In the genomic region with DNA sequence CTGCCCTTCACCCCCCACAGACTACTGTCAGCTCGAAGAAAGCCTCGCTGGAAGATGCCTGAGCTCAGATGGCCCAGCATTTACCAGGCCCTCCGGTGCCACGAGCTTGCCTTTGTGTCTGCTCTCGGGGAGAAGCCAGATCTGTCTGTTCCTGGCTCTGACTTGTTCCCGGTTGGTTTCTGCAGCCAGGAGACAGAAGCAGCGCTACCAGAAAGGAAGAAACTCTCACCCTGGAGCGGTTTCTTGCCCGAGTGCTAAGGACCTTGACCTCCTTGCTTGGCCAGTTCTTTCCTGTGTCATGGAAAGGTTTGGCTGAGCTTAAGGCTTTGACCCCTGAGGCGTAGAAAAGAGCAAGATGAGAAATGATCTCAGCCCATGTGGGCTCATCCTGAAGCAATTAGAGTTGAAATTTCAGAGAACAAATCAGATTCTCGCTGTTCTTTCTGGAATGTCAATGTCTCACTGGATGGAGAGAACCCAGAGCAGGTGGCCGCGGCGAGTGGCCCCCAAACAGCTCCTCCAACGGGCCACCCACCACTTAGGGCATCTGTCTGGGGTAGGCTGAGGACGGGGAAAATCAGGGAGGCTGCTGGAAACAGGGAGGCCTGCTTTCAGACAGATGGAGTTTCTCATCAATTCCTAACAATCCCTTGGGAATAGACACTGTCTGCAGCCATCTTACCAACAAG, we compare ENCODE assay signal across 9 mouse cellular contexts. TPM values are rescaled to one million over a fixed set of nuclear protein-coding genes. Genes with fewer than 3 reads are reported as not detected.
DNase-seq lines count a peak whose midpoint lies in the region; ATAC-seq lines count a peak whose summit lies in the region.
"Had no signal": no experiment of that assay in that cellular context is flagged by ENCODE, and none has a peak within 500 bp of the region (broad histone marks: within the 10 kb centered on the region; RNA-seq: fewer than 3 reads in every experiment).

No protein-coding gene starts in this region.

- no peaks in the 10 kb centered on the region for H3K27me3 ChIP-seq in embryonic facial prominence, embryonic 11.5 days (ENCODE audit: control insufficient read depth, insufficient read depth, low read length)

- ATAC-seq in embryonic facial prominence, embryonic 11.5 days (replicated peaks; ENCODE audit: insufficient number of reproducible peaks, low FRiP score, low TSS enrichment, low read depth), result no peak

- no peaks in the 10 kb centered on the region for H3K9me3 ChIP-seq in embryonic facial prominence, embryonic 11.5 days (replicated peaks; ENCODE audit: control insufficient read depth, low read length)

- 46% methylated on average over 16 of the region's 16 CpGs for WGBS in embryonic facial prominence, embryonic 11.5 days

- H3K36me3 ChIP-seq in embryonic facial prominence, embryonic 11.5 days (replicated peaks; ENCODE audit: control insufficient read depth, insufficient read depth, low read depth, low read length), result peaks cover 9% of the 10 kb centered on the region

- no peak overlapping the region for H3K9ac ChIP-seq in embryonic facial prominence, embryonic 11.5 days (replicated peaks; ENCODE audit: low read length)

- peak; percentile 50 for DNase-seq in layer of hippocampus, adult 11-12 months (ENCODE audit: low spot score)
- DNase-seq in layer of hippocampus, adult 9-10 months (ENCODE audit: low spot score), result no peak
- DNase-seq in embryonic facial prominence, embryonic 11.5 days (ENCODE audit: low spot score), result peak; percentile 47
- peak; percentile 66 for DNase-seq in kidney, adult 11 months
- DNase-seq in mesoderm, embryonic 11.5 days (ENCODE audit: low read depth, low spot score), result peak; percentile 30
- DNase-seq in adrenal gland, adult 2 months, result no peak
- no peak for DNase-seq in MN1 (ENCODE audit: low spot score)
- no peak for DNase-seq in embryo, embryonic 11 days
- DNase-seq: lung, postnatal 36 days had no signal

- H3K27ac ChIP-seq in embryonic facial prominence, embryonic 11.5 days (replicated peaks; ENCODE audit: low read depth, low read length), result no peak overlapping the region

- H3K4me2 ChIP-seq in embryonic facial prominence, embryonic 11.5 days (ENCODE audit: low read depth, low read length), result no peak overlapping the region

- no peaks in the 10 kb centered on the region for H3K4me1 ChIP-seq in embryonic facial prominence, embryonic 11.5 days (ENCODE audit: control insufficient read depth, insufficient read depth, low read length)

- no peak overlapping the region for H3K4me3 ChIP-seq in embryonic facial prominence, embryonic 11.5 days (ENCODE audit: low read depth, low read length)

RNA-seq across cellular contexts. Expression of a gene that starts 24.6 kb away (rescaled TPM):
- polyA plus RNA-seq in embryonic facial prominence, embryonic 11.5 days (2014; fragmentation: Nextera tagmentation; extraction: Ambion mirVana), result 129 and 131 TPM in 2 replicates
- total RNA-seq in adrenal gland, adult 2 months (2021), result 100 to 1,000 TPM; 116 to 371 TPM
- 5.1 and 23.5 TPM in 2 replicates for polyA plus RNA-seq in adrenal gland, adult 2 months (2012; rRNA removed)

Comparison
In these comparisons a context has a peak if more than half of its experiments do, and no peak if none do; other contexts are left out.
1. DNase-seq: peak in layer of hippocampus, adult 11-12 months (single experiment), embryonic facial prominence, embryonic 11.5 days (single experiment), kidney, adult 11 months (single experiment) and mesoderm, embryonic 11.5 days (single experiment); none in layer of hippocampus, adult 9-10 months (single experiment), adrenal gland, adult 2 months (single experiment), MN1 (single experiment) and embryo, embryonic 11 days (single experiment).